Mouse (Mus musculus): ENCODE measurements around the gene Ifi27l2a. TPM values are rescaled to one million over a fixed set of nuclear protein-coding genes. Genes with fewer than 3 reads are reported as not detected.
"Not testable (repeated sequence)": the region's sequence is repeated elsewhere in the genome, so short reads cannot be mapped to it uniquely, and the experiment has no call there.

Gene Ifi27l2a
- 2.2 and 2.6 TPM in 2 replicates for polyA plus RNA-seq (2015; fragmentation: Nextera tagmentation; extraction: Ambion mirVana)

DNA sequence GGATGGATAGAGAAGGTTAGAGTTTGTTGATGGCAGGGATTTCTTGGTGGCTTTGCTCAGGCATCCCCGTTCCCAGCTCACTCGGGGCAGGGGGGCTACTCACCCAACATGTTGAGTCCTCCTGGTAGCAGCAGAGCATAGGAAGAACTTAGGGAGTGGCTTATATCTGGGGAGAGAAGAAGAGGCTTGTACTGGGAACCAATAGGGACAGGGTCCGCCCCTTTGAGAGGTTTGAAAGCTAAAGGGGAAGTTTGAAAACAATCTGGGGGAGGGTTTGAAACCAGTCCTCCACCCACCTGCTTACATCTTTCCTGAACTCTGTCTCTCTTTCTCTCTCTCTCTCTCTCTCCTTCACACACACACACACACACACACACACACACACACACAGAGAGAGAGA lies at the start of gene Ifi27l2a:
Gene Ifi27l2a, minus strand, starts transcription at position 157 of the 400 bp plus-strand sequence.
- no peak within 1 kb of the TSS for H3K4me3 ChIP-seq (ENCODE audit: low read length)
- no peak within 1 kb of the TSS for H3K9ac ChIP-seq (ENCODE audit: low read depth, low read length)
- no peaks in the 10 kb centered on the region for H3K36me3 ChIP-seq (ENCODE audit: control insufficient read depth, insufficient read depth, low read length)
- H3K27ac ChIP-seq (ENCODE audit: low read depth, low read length) = no peak within 1 kb of the TSS
- ATAC-seq = no peak
- no peaks in the 10 kb centered on the region for H3K4me1 ChIP-seq (ENCODE audit: control insufficient read depth, insufficient read depth, low read depth, low read length)
- H3K27me3 ChIP-seq (replicated peaks; ENCODE audit: control insufficient read depth, insufficient read depth, low read length) = no peaks in the 10 kb centered on the region
- no peaks in the 10 kb centered on the region for H3K9me3 ChIP-seq (ENCODE audit: control insufficient read depth, low read length)
- no peak within 1 kb of the TSS for H3K4me2 ChIP-seq (ENCODE audit: low read length)
- WGBS = 67% methylated on average over 3 of the region's 3 CpGs

- Histone ChIP-seq H3K9me3 (ENCODE audit: control insufficient read depth, low read length) (no peaks in the 10 kb centered on the region), H3K4me2 (ENCODE audit: low read length) (no peak overlapping the region), H3K27me3 (replicated peaks; ENCODE audit: control insufficient read depth, insufficient read depth, low read length) (no peaks in the 10 kb centered on the region), H3K36me3 (ENCODE audit: control insufficient read depth, insufficient read depth, low read length) (no peaks in the 10 kb centered on the region), H3K27ac (ENCODE audit: low read depth, low read length) (no peak overlapping the region), H3K4me3 (ENCODE audit: low read length) (no peak overlapping the region), H3K9ac (ENCODE audit: low read depth, low read length) (no peak overlapping the region), H3K4me1 (ENCODE audit: control insufficient read depth, insufficient read depth, low read depth, low read length) (no peaks in the 10 kb centered on the region)
- ATAC-seq = no peak
- 44% methylated on average over 5 of the region's 5 CpGs for WGBS
Observed at GRCm38 (mm10) chr12:103492767-103493166, 49.3 kb upstream of the Ifi27l2a start.

- Histone ChIP-seq H3K36me3 (ENCODE audit: control insufficient read depth, insufficient read depth, low read length) (no peaks in the 10 kb centered on the region), H3K4me3 (ENCODE audit: low read length) (no peak overlapping the region), H3K9me3 (ENCODE audit: control insufficient read depth, low read length) (no peaks in the 10 kb centered on the region), H3K9ac (ENCODE audit: low read depth, low read length) (no peak overlapping the region), H3K27me3 (replicated peaks; ENCODE audit: control insufficient read depth, insufficient read depth, low read length) (no peaks in the 10 kb centered on the region), H3K27ac (ENCODE audit: low read depth, low read length) (no peak overlapping the region), H3K4me2 (ENCODE audit: low read length) (no peak overlapping the region), H3K4me1 (ENCODE audit: control insufficient read depth, insufficient read depth, low read depth, low read length) (no peaks in the 10 kb centered on the region)
- ATAC-seq = no peak
- 77% methylated on average over 3 of the region's 3 CpGs for WGBS
Observed at GRCm38 (mm10) chr12:103491091-103491730, 47.7 kb upstream of the Ifi27l2a start.

- H3K4me1 ChIP-seq (ENCODE audit: control insufficient read depth, insufficient read depth, low read depth, low read length) = no peaks in the 10 kb centered on the region
Observed at GRCm38 (mm10) chr12:103487750-103488149, 44.3 kb upstream of the Ifi27l2a start.

DNA sequence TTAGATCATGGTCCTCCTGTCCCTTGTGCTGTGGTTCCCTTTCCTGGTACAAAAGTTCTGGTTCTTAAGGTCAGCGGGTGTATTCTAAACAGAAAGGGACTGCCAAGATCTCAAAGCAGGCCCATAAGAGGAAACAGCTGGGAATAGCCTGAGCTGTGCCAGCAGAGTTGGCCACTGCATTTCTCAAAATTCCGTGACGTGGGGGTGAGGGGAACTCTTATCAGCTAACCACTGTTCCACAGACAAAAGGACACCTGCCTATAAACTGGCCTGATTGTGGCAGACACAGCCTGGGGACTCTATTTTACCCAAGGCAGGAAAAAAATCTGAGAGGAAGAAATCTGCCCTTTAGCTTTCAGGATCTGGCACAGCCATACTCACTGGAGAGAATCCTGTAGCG lies 43.8 kb upstream of the Ifi27l2a start:
- Histone ChIP-seq H3K27ac (ENCODE audit: low read depth, low read length) (no peak overlapping the region), H3K4me3 (ENCODE audit: low read length) (no peak overlapping the region), H3K9me3 (ENCODE audit: control insufficient read depth, low read length) (no peaks in the 10 kb centered on the region), H3K36me3 (ENCODE audit: control insufficient read depth, insufficient read depth, low read length) (no peaks in the 10 kb centered on the region), H3K9ac (ENCODE audit: low read depth, low read length) (no peak overlapping the region), H3K4me2 (ENCODE audit: low read length) (no peak overlapping the region), H3K4me1 (ENCODE audit: control insufficient read depth, insufficient read depth, low read depth, low read length) (no peaks in the 10 kb centered on the region), H3K27me3 (replicated peaks; ENCODE audit: control insufficient read depth, insufficient read depth, low read length) (no peaks in the 10 kb centered on the region)
- no peak for ATAC-seq
- WGBS = 78% methylated on average over 4 of the region's 4 CpGs

More at GRCm38 (mm10) chr12:103487750-103488149, 44.3 kb upstream of the Ifi27l2a start:
- WGBS = 76% methylated on average over 2 of the region's 2 CpGs
- no peak for ATAC-seq
- Histone ChIP-seq H3K36me3 (ENCODE audit: control insufficient read depth, insufficient read depth, low read length) (no peaks in the 10 kb centered on the region), H3K27ac (ENCODE audit: low read depth, low read length) (no peak overlapping the region), H3K9ac (ENCODE audit: low read depth, low read length) (no peak overlapping the region), H3K9me3 (ENCODE audit: control insufficient read depth, low read length) (no peaks in the 10 kb centered on the region), H3K4me2 (ENCODE audit: low read length) (no peak overlapping the region), H3K4me3 (ENCODE audit: low read length) (no peak overlapping the region), H3K27me3 (replicated peaks; ENCODE audit: control insufficient read depth, insufficient read depth, low read length) (no peaks in the 10 kb centered on the region)

- Histone ChIP-seq H3K9ac (ENCODE audit: low read depth, low read length) (no peak overlapping the region), H3K36me3 (ENCODE audit: control insufficient read depth, insufficient read depth, low read length) (no peaks in the 10 kb centered on the region), H3K27me3 (replicated peaks; ENCODE audit: control insufficient read depth, insufficient read depth, low read length) (no peaks in the 10 kb centered on the region), H3K4me2 (ENCODE audit: low read length) (no peak overlapping the region), H3K27ac (ENCODE audit: low read depth, low read length) (no peak overlapping the region), H3K4me3 (ENCODE audit: low read length) (no peak overlapping the region), H3K9me3 (ENCODE audit: control insufficient read depth, low read length) (no peaks in the 10 kb centered on the region), H3K4me1 (ENCODE audit: control insufficient read depth, insufficient read depth, low read depth, low read length) (no peaks in the 10 kb centered on the region)
- 100% methylated on average over 1 of the region's 1 CpGs for WGBS
- ATAC-seq = no peak
Observed at GRCm38 (mm10) chr12:103486726-103487125, 43.2 kb upstream of the Ifi27l2a start.

GRCm38 (mm10) chr12:103484200-103484972 lies 40.9 kb upstream of the Ifi27l2a start:
- not testable (repeated sequence) for H3K4me1 ChIP-seq (ENCODE audit: control insufficient read depth, insufficient read depth, low read depth, low read length); H3K9ac ChIP-seq (ENCODE audit: low read depth, low read length); H3K27me3 ChIP-seq (replicated peaks; ENCODE audit: control insufficient read depth, insufficient read depth, low read length); H3K9me3 ChIP-seq (ENCODE audit: control insufficient read depth, low read length); ATAC-seq; H3K4me3 ChIP-seq (ENCODE audit: low read length); H3K36me3 ChIP-seq (ENCODE audit: control insufficient read depth, insufficient read depth, low read length); H3K4me2 ChIP-seq (ENCODE audit: low read length); H3K27ac ChIP-seq (ENCODE audit: low read depth, low read length)
- WGBS = 64% methylated on average over 9 of the region's 9 CpGs

DNA sequence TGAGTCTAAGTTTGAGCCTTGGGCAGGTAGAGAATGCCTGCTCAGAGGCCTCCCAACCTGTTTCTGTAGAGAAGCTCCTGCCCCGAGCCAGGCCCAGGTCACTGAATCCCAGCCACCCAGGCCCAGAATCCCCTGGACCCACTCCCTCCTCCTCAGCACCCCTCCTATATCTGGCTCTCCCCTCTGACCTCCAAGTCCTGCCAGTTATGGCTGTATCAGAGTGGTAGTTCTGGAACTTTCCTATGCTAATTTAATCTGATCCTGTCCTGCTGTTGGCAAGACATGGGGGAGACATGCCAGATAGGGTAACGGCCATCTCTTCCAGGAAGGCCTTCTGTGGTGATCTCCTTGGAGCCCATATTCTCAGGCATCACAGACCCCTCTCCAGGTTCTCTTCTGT lies 39.3 kb upstream of the Ifi27l2a start:
- no peak overlapping the region for H3K4me3 ChIP-seq (ENCODE audit: low read length)
- H3K9ac ChIP-seq (ENCODE audit: low read depth, low read length) = no peak overlapping the region
- ATAC-seq = no peak
- H3K4me1 ChIP-seq (ENCODE audit: control insufficient read depth, insufficient read depth, low read depth, low read length) = no peaks in the 10 kb centered on the region
- no peaks in the 10 kb centered on the region for H3K9me3 ChIP-seq (ENCODE audit: control insufficient read depth, low read length)
- H3K27me3 ChIP-seq (replicated peaks; ENCODE audit: control insufficient read depth, insufficient read depth, low read length) = no peaks in the 10 kb centered on the region
- 78% methylated on average over 2 of the region's 2 CpGs for WGBS
- no peaks in the 10 kb centered on the region for H3K36me3 ChIP-seq (ENCODE audit: control insufficient read depth, insufficient read depth, low read length)
- H3K4me2 ChIP-seq (ENCODE audit: low read length) = no peak overlapping the region
- no peak overlapping the region for H3K27ac ChIP-seq (ENCODE audit: low read depth, low read length)

DNA sequence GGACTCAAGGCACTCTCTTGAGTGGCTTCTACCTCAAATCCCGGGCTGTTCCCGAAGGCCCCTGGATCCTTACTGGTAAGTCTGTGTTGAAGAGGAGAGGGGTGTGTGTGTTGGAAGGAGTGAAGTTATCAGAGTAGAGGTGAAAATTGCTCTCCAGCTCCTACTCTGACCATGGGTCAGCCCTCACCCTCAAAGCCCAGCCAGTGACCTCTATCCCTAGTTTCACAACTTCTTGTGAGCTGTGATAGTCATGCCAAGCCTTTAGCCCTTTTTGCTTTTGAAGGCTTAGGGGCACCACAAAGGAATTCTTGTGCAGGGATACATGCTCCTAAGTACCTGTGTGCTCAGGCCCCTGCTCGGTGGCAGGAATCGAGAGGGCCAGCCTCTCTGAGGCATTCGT lies 38.2 kb upstream of the Ifi27l2a start:
- no peak for ATAC-seq
- Histone ChIP-seq H3K9me3 (ENCODE audit: control insufficient read depth, low read length) (no peaks in the 10 kb centered on the region), H3K4me1 (ENCODE audit: control insufficient read depth, insufficient read depth, low read depth, low read length) (no peaks in the 10 kb centered on the region), H3K27me3 (replicated peaks; ENCODE audit: control insufficient read depth, insufficient read depth, low read length) (no peaks in the 10 kb centered on the region), H3K27ac (ENCODE audit: low read depth, low read length) (no peak overlapping the region), H3K36me3 (ENCODE audit: control insufficient read depth, insufficient read depth, low read length) (no peaks in the 10 kb centered on the region), H3K4me2 (ENCODE audit: low read length) (no peak overlapping the region), H3K4me3 (ENCODE audit: low read length) (no peak overlapping the region), H3K9ac (ENCODE audit: low read depth, low read length) (no peak overlapping the region)
- WGBS = 83% methylated on average over 5 of the region's 5 CpGs
